Mouse (Mus musculus) E14TG2a.4 (cell line): ENCODE data around the gene Celsr1.

Experiments
- CTCF ChIP-seq: conservative IDR thresholded peaks from 2 replicates; pipeline ENCODE4 v1.5.1; 2014; ENCODE audit warnings: low read length
- POU5F1 ChIP-seq: IDR thresholded peaks from 2 replicates; pipeline ENCODE4 v1.6.1; 2014; ENCODE audit warnings: low read length, borderline replicate concordance

DNA sequence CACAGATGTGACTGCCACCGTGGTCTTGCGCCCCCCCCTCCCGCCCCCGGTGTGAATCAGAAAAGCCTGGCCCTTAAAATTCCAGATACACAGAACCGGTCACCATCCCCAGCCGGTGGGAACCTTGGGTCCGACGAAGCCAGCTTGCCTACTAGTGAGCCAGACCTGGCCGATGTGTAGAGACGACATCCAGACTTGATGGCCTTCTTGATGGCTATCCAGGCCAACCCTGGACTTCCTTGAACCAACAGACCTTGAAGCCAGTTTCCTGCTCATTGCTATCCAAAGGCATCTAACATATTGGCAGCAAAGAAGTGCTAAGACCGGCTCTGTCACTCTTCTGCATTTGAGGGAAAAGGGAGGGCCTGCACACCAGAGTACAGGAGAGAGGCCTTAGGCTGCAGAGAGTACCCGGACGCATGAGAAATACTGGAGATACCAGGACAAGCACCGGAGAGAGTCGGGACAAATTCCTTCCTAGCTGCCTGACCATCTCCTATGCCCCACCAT lies 174.5 kb downstream of the Celsr1 start:
- TF ChIP-seq CTCF (no peak), POU5F1 (no peak)
